Mouse (Mus musculus): Measurements from ENCODE around the gene Adgrf2. TPM values are rescaled to one million over a fixed set of nuclear protein-coding genes. Genes with fewer than 3 reads are reported as not detected.

Adgrf2 gene
- polyA plus RNA-seq, 1 experiment from 2014 or later, result not detected

DNA sequence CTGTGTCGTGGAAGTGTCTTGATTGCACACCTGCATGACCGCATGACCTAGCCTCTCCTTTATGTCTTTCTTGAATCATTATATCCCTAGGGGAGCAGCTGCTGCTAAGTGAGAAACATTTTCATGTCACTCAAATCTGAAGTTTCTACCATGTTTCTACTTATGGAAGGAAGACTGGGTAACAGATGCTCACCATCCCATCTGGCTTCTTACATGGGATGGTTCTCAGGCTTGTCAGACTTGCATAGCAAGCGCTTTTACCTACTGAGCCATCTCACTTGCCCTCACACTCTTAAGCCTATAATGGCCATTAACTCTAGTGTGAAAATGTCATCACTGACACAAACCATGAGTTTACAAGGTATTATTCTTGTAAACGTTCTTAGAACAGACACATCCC, 36.4 kb downstream of the Adgrf2 start:
- no peak overlapping the region for H3K27ac ChIP-seq
- no peak for DNase-seq (ENCODE audit: low spot score)
- no peak overlapping the region for H3K4me3 ChIP-seq
- H3K27me3 ChIP-seq (ENCODE audit: insufficient read depth, poor library complexity, severe bottlenecking), result no peaks in the 10 kb centered on the region
- no peaks in the 10 kb centered on the region for H3K36me3 ChIP-seq
- 83% methylated on average over 4 of the region's 4 CpGs for WGBS
- H3K9me3 ChIP-seq, result no peaks in the 10 kb centered on the region
- no peaks in the 10 kb centered on the region for H3K4me1 ChIP-seq (replicated peaks)

DNA sequence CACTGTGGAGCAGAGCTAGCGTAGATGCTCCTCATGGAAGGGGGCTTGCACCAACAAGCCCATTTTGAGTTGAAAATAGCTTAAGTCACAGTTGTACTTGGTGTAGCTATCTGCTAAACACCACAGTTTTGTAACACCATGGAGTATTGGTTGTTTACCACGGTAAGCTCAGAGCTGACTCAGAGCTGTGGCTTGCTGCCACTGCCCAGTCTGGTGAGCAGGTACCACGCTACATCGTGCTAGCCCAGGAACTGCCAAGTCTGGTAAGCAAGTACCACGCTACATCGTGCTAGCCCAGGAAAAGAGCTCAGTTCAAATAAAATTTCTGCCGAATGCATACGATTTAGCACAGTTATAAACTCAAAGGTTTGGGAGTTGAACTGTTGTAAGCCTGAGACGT, 39.8 kb downstream of the Adgrf2 start:
- DNase-seq (ENCODE audit: low spot score), result no peak
- no peak overlapping the region for H3K27ac ChIP-seq
- H3K4me3 ChIP-seq, result no peak overlapping the region
- 90% methylated on average over 9 of the region's 9 CpGs for WGBS
- H3K9me3 ChIP-seq, result no peaks in the 10 kb centered on the region
- H3K27me3 ChIP-seq (ENCODE audit: insufficient read depth, poor library complexity, severe bottlenecking), result no peaks in the 10 kb centered on the region
- no peaks in the 10 kb centered on the region for H3K4me1 ChIP-seq (replicated peaks)
- no peaks in the 10 kb centered on the region for H3K36me3 ChIP-seq

DNA sequence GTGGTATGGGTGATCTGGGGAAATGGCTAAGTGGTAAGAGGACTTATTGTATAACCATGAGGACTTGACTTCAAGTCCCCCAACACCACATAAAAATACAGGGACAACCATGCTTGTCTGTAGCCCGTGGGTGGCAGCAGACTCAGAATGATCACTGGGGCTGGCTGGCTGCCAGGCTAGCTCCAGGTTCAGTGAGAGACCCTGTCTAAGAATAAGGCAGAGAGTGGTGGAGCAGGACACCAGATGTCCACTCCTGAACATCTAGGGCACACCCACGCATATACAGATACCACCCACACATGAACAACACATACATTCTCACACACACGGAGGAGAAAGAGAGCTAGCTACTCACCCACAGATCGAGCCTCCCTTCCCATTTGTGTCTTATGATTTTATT, 47.2 kb downstream of the Adgrf2 start:
- no peaks in the 10 kb centered on the region for H3K27me3 ChIP-seq (ENCODE audit: insufficient read depth, poor library complexity, severe bottlenecking)
- no peaks in the 10 kb centered on the region for H3K4me1 ChIP-seq (replicated peaks)
- no peaks in the 10 kb centered on the region for H3K9me3 ChIP-seq
- H3K27ac ChIP-seq, result no peak overlapping the region
- H3K4me3 ChIP-seq, result no peak overlapping the region
- WGBS, result 87% methylated on average over 4 of the region's 4 CpGs
- DNase-seq (ENCODE audit: low spot score), result no peak
- H3K36me3 ChIP-seq, result no peaks in the 10 kb centered on the region

DNA sequence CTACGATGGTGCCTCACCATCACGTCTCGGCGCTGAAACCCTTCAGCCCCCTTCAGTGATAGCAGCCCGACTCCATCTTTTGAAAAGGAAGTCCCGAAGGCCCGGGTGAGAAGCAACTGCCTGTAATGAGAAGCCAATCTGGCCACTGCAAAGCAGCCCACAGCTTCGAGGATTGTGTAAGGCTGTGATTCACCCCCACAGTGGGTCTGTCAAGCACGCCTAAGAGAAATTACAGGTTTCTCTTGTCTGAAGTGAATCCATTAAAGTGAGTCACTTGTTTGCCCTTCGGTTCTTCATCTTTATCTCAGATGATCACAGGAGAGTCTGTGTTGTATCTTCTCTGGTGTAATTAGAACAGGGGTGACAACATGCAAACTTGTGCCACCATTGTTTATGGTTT, 49.8 kb downstream of the Adgrf2 start, which contains the start of gene Adgrf4:
Gene Adgrf4 (minus strand): TSS at position 149 of the 400 bp plus-strand sequence.
- H3K36me3 ChIP-seq, result no peaks in the 10 kb centered on the region
- H3K27me3 ChIP-seq (ENCODE audit: insufficient read depth, poor library complexity, severe bottlenecking), result no peaks in the 10 kb centered on the region
- no peak within 1 kb of the TSS for H3K27ac ChIP-seq
- no peak for DNase-seq (ENCODE audit: low spot score)
- no peak within 1 kb of the TSS for H3K4me3 ChIP-seq
- 88% methylated on average over 10 of the region's 10 CpGs for WGBS
- no peaks in the 10 kb centered on the region for H3K4me1 ChIP-seq (replicated peaks)
- no peaks in the 10 kb centered on the region for H3K9me3 ChIP-seq

DNA sequence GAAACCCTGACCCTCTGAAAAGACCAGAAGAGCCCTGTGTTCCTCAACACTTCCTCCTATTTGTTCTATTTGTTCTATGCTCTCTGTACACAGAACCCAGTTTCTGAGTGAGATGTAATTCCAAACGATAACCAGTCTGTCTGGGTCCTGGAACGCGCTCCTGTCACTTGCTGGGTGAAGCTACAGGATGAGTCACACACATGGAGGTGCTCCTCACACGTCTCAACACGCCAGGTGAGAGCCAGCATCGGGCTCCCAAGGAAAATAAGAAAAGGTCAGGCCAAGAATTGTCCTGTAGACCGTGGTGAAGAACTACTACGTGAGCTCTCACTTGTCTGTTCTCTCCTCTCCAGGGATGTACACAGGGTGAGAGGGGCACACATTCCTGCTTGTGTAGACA, 51.4 kb downstream of the Adgrf2 start:
- H3K9me3 ChIP-seq, result no peaks in the 10 kb centered on the region
- no peak overlapping the region for H3K4me3 ChIP-seq
- no peaks in the 10 kb centered on the region for H3K36me3 ChIP-seq
- 90% methylated on average over 8 of the region's 8 CpGs for WGBS
- no peak for DNase-seq (ENCODE audit: low spot score)
- H3K4me1 ChIP-seq (replicated peaks), result no peaks in the 10 kb centered on the region
- no peak overlapping the region for H3K27ac ChIP-seq
- no peaks in the 10 kb centered on the region for H3K27me3 ChIP-seq (ENCODE audit: insufficient read depth, poor library complexity, severe bottlenecking)

Other genes starting within 250 kb of the Adgrf2 start
- gene Opn5, start 130.8 kb downstream of the Adgrf2 start, polyA plus RNA-seq (2016; fragmentation: Nextera tagmentation; extraction: Ambion mirVana), result 0.08 TPM in 1 of 2 replicates, not detected in the other
- gene Adgrf4, start 49.9 kb downstream of the Adgrf2 start, polyA plus RNA-seq (2016; fragmentation: Nextera tagmentation; extraction: Ambion mirVana), result 0.05 TPM in 1 of 2 replicates, not detected in the other
- 7.9 and 12.5 TPM in 2 replicates for gene Cd2ap, start 134.5 kb upstream of the Adgrf2 start, polyA plus RNA-seq (2016; fragmentation: Nextera tagmentation; extraction: Ambion mirVana)

Measured in hindbrain, embryonic 10.5 days (tissue).